Mouse (Mus musculus): ENCODE measurements around the gene Fam171a2. TPM values are rescaled to one million over a fixed set of nuclear protein-coding genes. Genes with fewer than 3 reads are reported as not detected.

Fam171a2 gene
- polyA plus RNA-seq (2012; rRNA removed): 19.6 and 22.8 TPM in 2 replicates

GRCm38 (mm10) chr11:102447497-102447896, at the start of gene Fam171a2:
Gene Fam171a2, minus strand, starts transcription at chr11:102447682.
- H3K4me3 ChIP-seq (replicated peaks; ENCODE audit: extremely low read depth, low read depth, low read length): peak within 1 kb of the TSS; percentile 68
- peaks cover 11% of the 10 kb centered on the region for H3K4me1 ChIP-seq (ENCODE audit: control insufficient read depth, insufficient read depth, low read length)
- WGBS: under 1% methylated on average over 40 of the region's 40 CpGs
- TF ChIP-seq CTCF (IDR thresholded peaks at IDR 0.05; ENCODE audit: insufficient read depth, low read length): 0 out of 2 replicates have a peak, but pooled peaks have one; percentile 5
- TF ChIP-seq POLR2A (IDR thresholded peaks at IDR 0.05; ENCODE audit: borderline replicate concordance, extremely low read depth, low read depth, low read length): no peak
- DNase-seq: peak; percentile 82

DNA sequence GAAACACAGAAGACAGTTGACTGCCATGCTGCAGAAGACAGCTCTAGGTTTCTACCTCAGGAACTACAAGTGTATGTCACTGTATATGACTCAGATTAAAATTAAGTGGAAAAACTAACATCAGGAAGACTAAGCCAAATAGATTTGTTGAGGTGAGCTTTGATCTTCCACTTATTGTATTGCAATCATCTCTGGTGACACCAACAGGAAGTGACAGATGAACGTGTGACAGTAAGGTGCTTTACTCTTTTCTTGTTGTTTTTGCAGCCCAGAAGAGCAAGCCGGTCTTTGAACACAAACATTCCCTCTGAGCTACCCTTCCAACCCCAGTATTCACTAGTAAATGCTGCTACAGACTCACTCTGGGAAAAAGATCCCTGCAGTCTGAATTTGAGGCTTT, 49.2 kb upstream of the Fam171a2 start:
- H3K4me3 ChIP-seq (replicated peaks; ENCODE audit: extremely low read depth, low read depth, low read length): no peak overlapping the region
- WGBS: 44% methylated on average over 2 of the region's 2 CpGs
- TF ChIP-seq POLR2A (IDR thresholded peaks at IDR 0.05; ENCODE audit: borderline replicate concordance, extremely low read depth, low read depth, low read length) (no peak), CTCF (IDR thresholded peaks at IDR 0.05; ENCODE audit: insufficient read depth, low read length) (no peak)
- peaks cover 4% of the 10 kb centered on the region for H3K4me1 ChIP-seq (ENCODE audit: control insufficient read depth, insufficient read depth, low read length)
- no peak for DNase-seq

GRCm38 (mm10) chr11:102496206-102496605, 48.7 kb upstream of the Fam171a2 start:
- WGBS: 52% methylated on average over 2 of the region's 2 CpGs

GRCm38 (mm10) chr11:102495742-102496141, 48.3 kb upstream of the Fam171a2 start:
- WGBS: 51% methylated on average over 5 of the region's 5 CpGs
- Histone ChIP-seq H3K4me1 (ENCODE audit: control insufficient read depth, insufficient read depth, low read length) (peaks cover 4% of the 10 kb centered on the region), H3K4me3 (replicated peaks; ENCODE audit: extremely low read depth, low read depth, low read length) (no peak overlapping the region)
- TF ChIP-seq POLR2A (IDR thresholded peaks at IDR 0.05; ENCODE audit: borderline replicate concordance, extremely low read depth, low read depth, low read length) (no peak), CTCF (IDR thresholded peaks at IDR 0.05; ENCODE audit: insufficient read depth, low read length) (no peak)
- DNase-seq: no peak

More at GRCm38 (mm10) chr11:102496206-102496605, 48.7 kb upstream of the Fam171a2 start:
- TF ChIP-seq CTCF (IDR thresholded peaks at IDR 0.05; ENCODE audit: insufficient read depth, low read length) (no peak), POLR2A (IDR thresholded peaks at IDR 0.05; ENCODE audit: borderline replicate concordance, extremely low read depth, low read depth, low read length) (no peak)
- Histone ChIP-seq H3K4me1 (ENCODE audit: control insufficient read depth, insufficient read depth, low read length) (peaks cover 4% of the 10 kb centered on the region), H3K4me3 (replicated peaks; ENCODE audit: extremely low read depth, low read depth, low read length) (no peak overlapping the region)
- no peak for DNase-seq

GRCm38 (mm10) chr11:102495114-102495513, 47.6 kb upstream of the Fam171a2 start:
- Histone ChIP-seq H3K4me3 (replicated peaks; ENCODE audit: extremely low read depth, low read depth, low read length) (no peak overlapping the region), H3K4me1 (ENCODE audit: control insufficient read depth, insufficient read depth, low read length) (peaks cover 4% of the 10 kb centered on the region)
- WGBS: 87% methylated on average over 6 of the region's 6 CpGs
- TF ChIP-seq POLR2A (IDR thresholded peaks at IDR 0.05; ENCODE audit: borderline replicate concordance, extremely low read depth, low read depth, low read length) (no peak), CTCF (IDR thresholded peaks at IDR 0.05; ENCODE audit: insufficient read depth, low read length) (no peak)
- DNase-seq: no peak

DNA sequence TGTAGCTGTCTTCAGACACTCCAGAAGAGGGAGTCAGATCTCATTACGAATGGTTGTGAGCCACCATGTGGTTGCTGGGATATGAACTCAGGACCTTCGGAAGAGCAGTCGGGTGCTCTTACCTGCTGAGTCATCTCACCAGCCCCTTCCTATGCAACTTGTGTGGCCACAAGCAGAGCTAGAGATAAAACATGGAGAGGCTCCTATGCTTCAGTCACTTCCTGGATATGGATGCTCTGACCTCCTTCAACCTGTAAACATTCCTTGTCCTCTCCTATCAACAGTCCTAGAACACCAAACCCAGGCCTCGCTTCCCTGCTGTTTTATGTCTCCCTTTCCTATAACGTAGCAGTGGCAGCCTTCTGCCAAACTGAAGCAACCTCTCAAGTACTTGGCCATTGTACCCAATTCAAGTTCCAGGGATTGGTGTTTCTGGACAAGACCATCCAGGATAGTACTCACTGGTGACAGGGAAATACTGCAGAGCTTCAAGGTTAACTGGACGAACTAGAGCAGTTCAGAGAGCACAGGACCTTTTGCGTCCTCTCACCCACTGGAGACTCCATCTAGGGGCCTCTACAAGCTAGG, 46.7 kb upstream of the Fam171a2 start:
- no peak for DNase-seq
- Histone ChIP-seq H3K4me1 (ENCODE audit: control insufficient read depth, insufficient read depth, low read length) (peaks cover 4% of the 10 kb centered on the region), H3K4me3 (replicated peaks; ENCODE audit: extremely low read depth, low read depth, low read length) (no peak overlapping the region)
- TF ChIP-seq CTCF (IDR thresholded peaks at IDR 0.05; ENCODE audit: insufficient read depth, low read length) (no peak), POLR2A (IDR thresholded peaks at IDR 0.05; ENCODE audit: borderline replicate concordance, extremely low read depth, low read depth, low read length) (no peak)
- 79% methylated on average over 7 of the region's 7 CpGs for WGBS

DNA sequence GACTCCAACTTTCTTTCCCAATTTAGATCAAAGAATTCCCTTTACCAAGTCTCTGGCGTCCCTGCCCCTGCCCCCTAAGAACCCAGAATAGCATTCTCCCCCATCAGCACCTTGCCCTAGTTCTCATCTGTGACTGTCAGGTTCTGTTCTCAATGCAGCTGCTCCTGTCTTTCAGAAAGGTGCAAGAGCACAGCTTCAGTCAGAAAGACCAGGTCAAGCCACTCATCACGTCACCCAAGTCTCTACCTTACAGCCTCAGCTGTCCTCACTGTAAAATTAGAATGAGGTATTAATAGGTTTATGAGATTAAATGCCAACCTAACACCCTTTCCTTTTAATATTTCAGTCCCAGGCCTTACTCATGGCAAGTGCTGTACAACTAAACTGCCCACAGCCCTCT, 45.8 kb upstream of the Fam171a2 start:
- Histone ChIP-seq H3K4me3 (replicated peaks; ENCODE audit: extremely low read depth, low read depth, low read length) (no peak overlapping the region), H3K4me1 (ENCODE audit: control insufficient read depth, insufficient read depth, low read length) (peaks cover 4% of the 10 kb centered on the region)
- 94% methylated on average over 2 of the region's 2 CpGs for WGBS
- TF ChIP-seq POLR2A (IDR thresholded peaks at IDR 0.05; ENCODE audit: borderline replicate concordance, extremely low read depth, low read depth, low read length): no peak
- no peak for TF ChIP-seq CTCF (IDR thresholded peaks at IDR 0.05; ENCODE audit: insufficient read depth, low read length)
- DNase-seq: no peak

DNA sequence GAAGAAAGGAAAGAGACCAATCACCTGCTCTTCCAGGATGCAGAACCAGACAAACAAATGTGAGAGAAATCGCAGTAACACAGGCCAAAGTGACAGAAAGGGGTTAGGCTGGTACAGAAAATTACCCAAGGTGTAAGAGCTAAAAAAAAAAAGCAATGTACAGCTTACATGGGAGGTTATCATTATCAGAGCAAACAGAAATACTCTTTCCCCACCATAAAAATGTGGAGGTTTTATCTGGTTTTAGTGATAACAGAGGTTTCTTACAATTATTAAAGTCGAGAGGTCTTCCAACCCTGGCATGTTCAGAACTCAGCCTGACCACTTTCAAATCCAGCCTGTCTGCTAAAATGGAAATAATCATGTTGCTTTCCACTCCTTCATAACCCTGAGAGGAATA, 40.4 kb upstream of the Fam171a2 start:
- H3K4me1 ChIP-seq (ENCODE audit: control insufficient read depth, insufficient read depth, low read length): no peaks in the 10 kb centered on the region
- WGBS: 83% methylated on average over 2 of the region's 2 CpGs
- TF ChIP-seq POLR2A (IDR thresholded peaks at IDR 0.05; ENCODE audit: borderline replicate concordance, extremely low read depth, low read depth, low read length) (no peak), CTCF (IDR thresholded peaks at IDR 0.05; ENCODE audit: insufficient read depth, low read length) (no peak)
- no peak overlapping the region for H3K4me3 ChIP-seq (replicated peaks; ENCODE audit: extremely low read depth, low read depth, low read length)
- no peak for DNase-seq

- WGBS: 57% methylated on average over 11 of the region's 11 CpGs
- TF ChIP-seq CTCF (IDR thresholded peaks at IDR 0.05; ENCODE audit: insufficient read depth, low read length) (peak; percentile 68), POLR2A (IDR thresholded peaks at IDR 0.05; ENCODE audit: borderline replicate concordance, extremely low read depth, low read depth, low read length) (no peak)
- no peak for DNase-seq
- Histone ChIP-seq H3K4me1 (ENCODE audit: control insufficient read depth, insufficient read depth, low read length) (no peaks in the 10 kb centered on the region), H3K4me3 (replicated peaks; ENCODE audit: extremely low read depth, low read depth, low read length) (no peak overlapping the region)
These were observed 39.4 kb upstream of the Fam171a2 start for GRCm38 (mm10) chr11:102486733-102487386.

- DNase-seq: no peak
- no peak for TF ChIP-seq POLR2A (IDR thresholded peaks at IDR 0.05; ENCODE audit: borderline replicate concordance, extremely low read depth, low read depth, low read length)
- TF ChIP-seq CTCF (IDR thresholded peaks at IDR 0.05; ENCODE audit: insufficient read depth, low read length): no peak
- WGBS: 92% methylated on average over 10 of the region's 10 CpGs
These were observed 34.3 kb upstream of the Fam171a2 start for GRCm38 (mm10) chr11:102481779-102482178.

More at GRCm38 (mm10) chr11:102481779-102482178, 34.3 kb upstream of the Fam171a2 start:
- Histone ChIP-seq H3K4me1 (ENCODE audit: control insufficient read depth, insufficient read depth, low read length) (no peaks in the 10 kb centered on the region), H3K4me3 (replicated peaks; ENCODE audit: extremely low read depth, low read depth, low read length) (no peak overlapping the region)
